Mouse (Mus musculus): Measurements from ENCODE around the gene Tmem267.

DNA sequence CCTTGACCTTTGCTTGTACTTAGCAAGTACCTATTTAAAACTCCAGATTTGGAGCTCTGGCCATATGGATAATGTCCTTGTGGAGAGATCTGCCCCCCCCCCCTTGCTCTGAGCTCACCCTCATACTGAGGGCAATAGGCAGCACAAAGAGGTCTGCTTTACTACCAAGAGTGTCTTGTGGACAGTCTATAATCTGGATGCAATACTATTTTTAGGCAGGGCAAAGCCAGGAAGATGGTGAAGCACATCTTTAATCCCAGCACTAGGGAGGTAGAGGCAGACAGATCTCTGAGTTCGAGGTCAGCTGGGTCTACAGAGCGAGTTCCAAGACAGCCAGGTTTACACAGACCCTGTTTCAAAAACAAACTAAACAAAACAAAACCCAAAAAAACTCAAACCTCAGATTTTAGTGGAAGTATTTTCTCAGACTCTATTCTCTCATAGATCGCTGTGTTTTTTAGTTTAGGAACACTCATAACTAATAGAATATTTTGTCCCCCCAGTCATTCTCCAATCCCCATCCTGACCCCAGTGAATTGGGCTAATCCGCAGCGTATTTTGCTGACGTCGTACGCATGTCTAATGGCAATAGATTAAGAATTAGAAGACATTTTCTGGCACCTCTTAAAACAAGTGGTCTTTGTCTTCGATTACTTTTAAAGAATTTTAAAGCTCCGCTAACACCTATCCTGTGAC is 25.8 kb upstream of the Tmem267 start:
- TF ChIP-seq CTCF (IDR thresholded peaks at IDR 0.05; ENCODE audit: control insufficient read depth, insufficient read depth, insufficient read length), result no peak
- TF ChIP-seq MAX (IDR thresholded peaks at IDR 0.05), result no peak
- no peak for TF ChIP-seq USF1 (IDR thresholded peaks at IDR 0.05; ENCODE audit: low read depth)
- TF ChIP-seq CEBPB (IDR thresholded peaks at IDR 0.05; ENCODE audit: low read depth), result no peak
- no peak for TF ChIP-seq MYOD1 (IDR thresholded peaks at IDR 0.05; ENCODE audit: control insufficient read depth, insufficient read length, low read depth)
- no peak for TF ChIP-seq FOSL1 (IDR thresholded peaks at IDR 0.05; ENCODE audit: insufficient read depth, low read length, poor library complexity, severe bottlenecking)
